Mouse (Mus musculus) frontal cortex, postnatal 25 days (tissue): ENCODE measurements around the gene Cept1.
"Not testable (repeated sequence)": the region's sequence is repeated elsewhere in the genome, so short reads cannot be mapped to it uniquely, and the experiment has no call there.

Experiments used
- DNase-seq, 2 experiments: peaks; one replicate each; pipeline ENCODE4 v3.0.0; 2022; ENCODE audit warnings: low spot score in 2 of 2

Gene Cept1

GRCm38 (mm10) chr3:106547171-106547923 is at the start of gene Cept1, which contains the start of gene Dram2:
Cept1 (minus strand) TSS chr3:106547802.
Dram2 (plus strand) TSS chr3:106547798.
- DNase-seq, result peak; percentile 82 to 86

- DNase-seq, result not testable (repeated sequence)
Measured at GRCm38 (mm10) chr3:106593631-106594030, 46.0 kb upstream of the Cept1 start.

GRCm38 (mm10) chr3:106579296-106579695 is 31.7 kb upstream of the Cept1 start:
- DNase-seq, result no peak

- DNase-seq, result no peak
Measured at GRCm38 (mm10) chr3:106573191-106573590, 25.6 kb upstream of the Cept1 start.

- no peak for DNase-seq
Measured at GRCm38 (mm10) chr3:106565876-106566275, 18.3 kb upstream of the Cept1 start.

GRCm38 (mm10) chr3:106558271-106558670 is 10.7 kb upstream of the Cept1 start:
- no peak for DNase-seq

- no peak for DNase-seq
Measured at GRCm38 (mm10) chr3:106555743-106556250, 8.2 kb upstream of the Cept1 start.

- no peak for DNase-seq
Measured at GRCm38 (mm10) chr3:106553411-106553810, 5.8 kb upstream of the Cept1 start.

GRCm38 (mm10) chr3:106548971-106549370 is 1.4 kb upstream of the Cept1 start:
- DNase-seq, result no peak

- DNase-seq, result peak in 1 of 2 experiments; percentile 3
Measured at GRCm38 (mm10) chr3:106547924-106548539, 430 bp upstream of the Cept1 start.

GRCm38 (mm10) chr3:106544721-106545316 is 2.8 kb downstream of the Cept1 start:
- no peak for DNase-seq

GRCm38 (mm10) chr3:106533277-106533676 is 14.3 kb downstream of the Cept1 start:
- DNase-seq, result no peak

GRCm38 (mm10) chr3:106528032-106528431 is 19.6 kb downstream of the Cept1 start:
- no peak for DNase-seq

GRCm38 (mm10) chr3:106526411-106526810 is 21.2 kb downstream of the Cept1 start:
- DNase-seq, result no peak

- DNase-seq, result no peak
Measured at GRCm38 (mm10) chr3:106522730-106523129, 24.9 kb downstream of the Cept1 start.

- DNase-seq, result no peak
Measured at GRCm38 (mm10) chr3:106515016-106515415, 32.6 kb downstream of the Cept1 start.

GRCm38 (mm10) chr3:106510669-106511068 is 36.9 kb downstream of the Cept1 start:
- no peak for DNase-seq

GRCm38 (mm10) chr3:106502892-106503291 is 44.7 kb downstream of the Cept1 start:
- no peak for DNase-seq

GRCm38 (mm10) chr3:106500510-106500909 is 47.1 kb downstream of the Cept1 start:
- no peak for DNase-seq

GRCm38 (mm10) chr3:106496996-106497395 is 50.6 kb downstream of the Cept1 start:
- DNase-seq, result no peak

GRCm38 (mm10) chr3:106496045-106496721 is 51.4 kb downstream of the Cept1 start:
- DNase-seq, result no peak
